Mouse (Mus musculus) mesoderm, embryonic 11.5 days (tissue): ENCODE data around the gene Ctnnd2.

Experiments
- DNase-seq: peaks from one replicate; pipeline ENCODE4 v3.0.0-alpha.2; 2012; ENCODE audit warnings: low read depth, low spot score

Ctnnd2 gene

DNA sequence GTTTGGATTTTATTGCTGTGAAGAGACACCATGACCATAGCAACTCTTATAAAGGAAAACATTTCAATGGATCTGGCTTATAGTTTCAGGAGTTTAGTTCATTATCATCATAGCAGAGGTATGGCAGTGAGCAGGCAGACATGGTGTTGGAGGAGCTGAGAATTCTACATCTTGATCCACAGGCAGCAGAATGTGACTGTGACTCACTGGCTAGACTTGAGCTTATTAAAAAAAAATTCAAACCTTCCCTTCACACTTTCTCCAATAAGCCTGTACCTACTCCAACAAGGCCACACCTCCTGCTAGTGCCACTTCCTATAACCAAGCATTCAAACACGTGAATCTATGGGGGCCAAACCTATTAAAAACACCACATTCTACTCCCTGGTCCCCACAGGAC lies 703.1 kb downstream of the Ctnnd2 start:
- DNase-seq = no peak

DNA sequence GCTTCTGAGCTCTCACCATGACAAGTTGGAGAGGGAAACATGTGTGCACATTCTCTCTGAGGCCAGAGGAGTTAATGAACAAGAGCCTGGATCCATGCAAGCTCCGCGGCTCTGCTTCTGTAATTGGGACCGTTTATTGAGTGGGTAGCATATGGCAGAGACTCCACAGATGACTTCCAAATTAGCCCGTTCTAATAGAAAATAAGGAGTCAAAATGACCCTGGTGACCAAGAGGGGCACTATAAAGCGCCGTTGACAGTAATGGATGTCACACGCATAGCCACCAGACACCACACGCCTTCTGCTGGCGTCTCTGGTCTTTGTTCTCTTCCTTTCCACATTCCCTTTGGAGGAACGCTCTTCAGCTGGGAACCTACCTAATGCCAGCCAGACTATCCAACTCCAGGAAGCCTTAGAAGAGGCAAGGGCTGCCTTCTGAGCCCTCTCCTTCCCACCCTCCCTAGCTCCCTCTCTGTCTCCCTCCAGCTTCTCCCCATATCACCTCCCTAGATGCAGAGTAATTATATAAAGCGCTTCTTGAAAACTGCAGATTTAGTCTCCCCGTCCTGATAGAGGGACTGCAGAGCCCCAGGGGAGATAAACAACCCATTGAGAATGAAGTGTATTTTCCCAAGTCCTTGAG lies 712.4 kb downstream of the Ctnnd2 start:
- DNase-seq = peak; percentile 30

DNA sequence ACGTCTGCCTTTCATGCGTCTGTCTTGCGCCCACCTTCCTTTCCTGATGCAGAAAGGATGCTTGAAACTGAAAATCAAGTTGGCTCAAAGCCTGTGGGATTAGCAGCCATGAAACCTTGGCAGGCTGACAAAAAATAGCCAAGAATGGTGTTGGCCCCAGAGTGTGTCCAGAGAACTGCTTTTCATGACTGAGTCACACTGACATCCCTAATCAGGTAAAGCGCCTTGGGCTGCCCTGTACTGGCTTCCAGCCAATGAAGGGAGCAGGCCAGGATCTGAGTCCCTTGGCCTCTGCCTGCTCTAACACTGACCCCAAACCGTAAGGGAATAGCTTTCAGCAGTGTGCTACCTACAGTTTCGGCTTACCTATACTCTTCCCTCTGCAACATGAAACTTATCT lies 713.0 kb downstream of the Ctnnd2 start:
- DNase-seq = no peak

DNA sequence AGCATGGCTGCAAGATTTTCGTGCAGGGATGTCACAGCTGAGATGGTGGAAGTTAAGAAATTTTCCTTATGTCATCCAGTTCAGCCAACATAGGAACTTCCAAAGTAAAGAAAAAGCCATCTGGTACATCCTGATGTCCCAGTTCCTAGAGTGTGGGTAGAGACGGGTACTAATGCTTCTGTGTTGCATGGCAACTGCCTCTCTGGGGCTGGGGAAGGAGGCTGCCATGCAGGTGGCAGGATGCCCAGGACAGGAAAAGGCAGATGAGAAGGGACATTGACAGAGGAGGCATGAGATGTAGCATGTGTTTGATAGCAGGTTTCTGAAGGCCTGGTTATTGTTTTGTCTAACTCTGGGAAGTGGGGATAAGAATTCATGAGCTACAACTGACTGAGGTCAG lies 715.2 kb downstream of the Ctnnd2 start:
- no peak for DNase-seq

DNA sequence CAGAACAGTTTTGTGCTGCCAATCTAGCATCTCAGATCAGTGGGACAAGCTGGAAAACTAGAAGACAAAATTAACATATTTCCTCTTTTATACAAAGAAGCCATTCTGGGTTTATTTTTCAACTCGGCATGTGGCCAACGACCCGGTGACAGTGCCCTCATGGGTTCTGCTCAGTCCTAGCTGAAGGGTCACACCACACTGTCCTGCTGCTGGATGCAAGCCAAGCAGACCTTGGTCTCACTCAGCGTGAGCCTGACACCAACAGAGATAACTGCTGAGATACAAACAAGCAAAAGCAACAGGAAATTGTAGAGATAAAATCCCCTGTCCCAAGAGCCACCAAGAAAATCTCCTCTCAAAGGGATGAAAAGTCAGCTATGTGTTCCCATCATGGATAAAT lies 719.6 kb downstream of the Ctnnd2 start:
- DNase-seq = no peak

DNA sequence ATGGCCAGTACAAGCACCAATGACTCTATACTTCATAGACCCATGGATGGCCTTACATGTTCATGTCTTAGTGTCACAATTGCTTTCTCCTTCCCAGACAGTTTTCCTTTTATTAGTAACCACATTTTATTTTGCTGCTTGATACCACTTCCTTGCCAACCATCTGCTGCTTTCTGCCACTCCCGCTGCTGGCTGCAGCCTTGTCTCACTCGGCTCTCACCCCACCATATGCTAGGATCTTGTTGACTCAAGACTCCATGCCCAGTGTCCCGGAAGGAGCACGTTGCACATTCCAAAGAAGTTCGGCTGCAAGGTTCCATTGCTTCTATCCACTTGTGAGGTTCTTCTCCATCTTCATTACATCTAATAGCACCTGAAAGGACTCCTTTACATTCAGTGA lies 722.7 kb downstream of the Ctnnd2 start:
- DNase-seq = no peak

DNA sequence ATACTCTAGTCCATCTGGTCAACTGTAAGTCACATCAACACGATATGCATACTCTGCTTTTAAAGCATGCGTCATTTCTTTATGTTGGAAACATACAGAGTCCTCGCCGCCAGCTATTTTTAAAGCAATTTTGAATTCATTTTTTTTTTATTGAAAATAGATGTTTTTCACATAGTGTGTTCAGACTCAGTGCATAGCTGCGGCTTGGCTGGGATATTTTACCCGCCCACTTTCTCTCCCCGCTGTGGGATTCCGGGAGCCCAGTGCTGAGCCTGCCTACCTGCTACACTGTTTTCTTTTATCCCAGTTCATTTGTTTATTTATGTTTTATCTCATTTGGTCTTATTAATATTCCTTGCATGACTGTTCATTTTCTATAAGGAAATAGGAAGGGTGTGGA lies 724.9 kb downstream of the Ctnnd2 start:
- no peak for DNase-seq

DNA sequence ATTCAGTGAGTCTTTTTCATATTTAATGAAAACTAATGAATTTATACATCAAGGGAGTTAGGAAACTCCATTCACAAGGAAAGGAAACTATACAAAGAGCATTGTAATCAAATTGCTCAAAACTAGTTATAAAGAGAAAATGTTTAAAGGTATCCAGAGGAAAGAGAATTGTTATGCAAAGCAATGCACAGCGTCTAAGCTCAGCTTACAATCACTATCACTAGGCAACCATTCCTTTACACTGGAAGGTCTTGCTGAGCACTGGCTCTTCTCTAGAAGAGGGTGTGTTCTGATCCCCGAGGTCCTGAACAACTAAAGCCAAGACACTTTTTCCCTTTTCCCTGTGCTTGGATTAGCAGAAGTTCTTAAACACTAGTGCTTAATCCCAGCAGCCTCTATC lies 735.6 kb downstream of the Ctnnd2 start:
- DNase-seq = no peak

DNA sequence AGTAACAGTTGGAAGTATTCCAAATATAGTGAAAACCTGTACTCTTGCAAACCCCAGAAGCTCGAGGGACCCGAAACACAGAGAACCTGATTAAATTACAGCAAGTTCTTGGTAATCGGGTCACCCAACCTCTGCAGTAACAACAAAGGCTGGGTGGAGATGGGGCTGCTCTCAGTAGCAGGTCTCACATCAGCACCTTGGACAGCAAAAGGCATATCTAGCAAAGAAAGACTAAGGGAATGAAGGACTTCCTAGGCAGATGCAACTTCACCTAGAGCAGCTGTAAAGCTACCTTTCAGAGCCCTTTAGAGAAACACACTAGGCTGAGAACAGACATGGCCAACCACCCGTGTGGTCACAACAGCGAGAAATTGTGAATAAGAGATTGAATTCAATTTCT lies 741.0 kb downstream of the Ctnnd2 start:
- peak; percentile 54 for DNase-seq

DNA sequence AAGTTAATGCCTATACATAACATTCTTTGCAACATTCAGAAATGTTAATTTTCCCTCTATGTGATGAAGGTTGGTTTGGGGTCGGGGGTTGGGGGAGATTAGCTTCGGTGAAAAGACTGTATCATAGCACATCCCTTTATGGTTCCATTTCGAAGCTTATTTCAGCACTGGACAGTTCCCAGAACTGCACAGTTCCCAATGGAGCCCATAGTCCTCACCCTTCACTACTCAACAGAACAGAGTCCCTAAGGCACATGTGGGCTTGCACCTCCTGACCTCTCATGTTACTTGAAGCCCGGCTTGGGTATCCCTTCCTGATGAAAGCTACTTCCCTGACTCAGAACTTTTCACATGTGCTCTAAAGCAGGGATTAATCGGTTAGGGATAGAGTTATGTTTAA lies 753.4 kb downstream of the Ctnnd2 start:
- DNase-seq = peak; percentile 68

DNA sequence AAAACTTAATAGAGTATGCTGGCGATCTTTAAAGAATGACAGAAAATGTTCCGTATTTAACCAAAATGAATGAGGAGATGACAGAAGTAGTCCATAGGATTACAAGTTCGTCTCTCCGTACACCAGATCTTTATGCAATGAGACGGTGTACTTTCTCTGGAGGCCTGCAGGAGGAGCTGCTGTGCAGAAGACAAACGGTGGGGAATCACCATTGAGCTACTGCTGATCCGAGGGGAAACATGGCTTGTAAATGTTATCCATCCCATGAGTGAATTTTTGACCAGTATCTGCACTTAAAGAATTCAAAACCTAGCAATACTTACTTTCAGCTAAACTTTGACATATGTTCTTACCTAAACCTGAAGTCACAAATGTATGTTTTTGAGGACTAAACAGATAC lies 755.2 kb downstream of the Ctnnd2 start:
- DNase-seq = peak; percentile 40

DNA sequence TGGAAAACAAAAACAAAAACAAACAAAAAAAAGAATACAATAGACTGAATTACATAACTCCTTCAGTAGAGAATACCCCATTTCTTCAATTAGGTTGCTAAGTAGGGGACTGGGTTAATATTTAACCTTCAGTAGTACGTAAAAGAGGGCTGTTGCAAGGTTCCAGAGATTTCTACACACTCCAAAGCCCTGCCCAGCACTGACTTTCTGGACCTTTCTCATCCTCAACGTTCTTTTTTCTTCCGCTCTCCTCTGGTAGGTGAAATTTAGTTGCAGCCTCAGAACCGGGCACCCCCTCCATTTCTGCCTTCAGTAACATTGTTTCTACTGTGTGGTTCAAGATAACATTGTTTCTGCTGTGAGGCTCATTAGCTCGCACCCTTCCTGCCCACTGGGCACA lies 759.5 kb downstream of the Ctnnd2 start:
- DNase-seq = no peak

DNA sequence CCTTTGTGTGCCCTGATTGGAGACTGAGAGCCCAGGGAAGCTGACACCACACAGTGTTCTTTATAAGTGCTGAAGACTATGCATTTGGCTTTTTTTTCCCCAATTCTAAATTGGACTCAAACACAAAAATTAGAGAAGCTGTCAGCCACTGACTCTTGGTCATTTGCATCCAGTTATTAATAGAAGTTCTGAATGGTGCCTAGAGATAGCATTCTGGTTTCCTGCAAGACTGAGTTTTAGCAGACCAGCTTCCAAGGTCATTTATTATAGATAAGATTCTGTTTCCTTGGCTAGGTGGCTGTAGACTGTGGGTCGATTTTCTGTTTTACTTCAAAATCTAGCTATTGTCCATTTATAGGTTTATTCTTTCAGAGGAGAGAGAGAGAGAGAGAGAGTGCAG lies 773.5 kb downstream of the Ctnnd2 start:
- no peak for DNase-seq

DNA sequence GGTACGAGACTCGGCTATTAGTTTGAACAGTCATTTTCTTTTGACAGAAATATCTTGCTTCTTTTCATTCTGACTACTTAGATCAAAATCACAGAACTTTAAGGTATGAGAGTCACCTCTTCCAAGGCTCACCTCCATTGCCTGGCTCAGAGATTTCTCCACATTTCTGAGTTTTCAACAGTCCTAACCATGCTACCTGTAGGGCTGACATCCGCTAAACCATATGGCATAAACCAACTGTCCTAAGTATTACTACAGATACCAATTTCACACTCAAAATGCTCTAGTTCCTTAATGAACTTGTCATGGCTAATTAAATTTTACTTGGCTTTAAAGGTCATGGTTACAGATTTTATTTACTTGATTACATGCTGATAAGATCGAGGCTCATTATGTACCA lies 786.1 kb downstream of the Ctnnd2 start:
- DNase-seq = no peak

DNA sequence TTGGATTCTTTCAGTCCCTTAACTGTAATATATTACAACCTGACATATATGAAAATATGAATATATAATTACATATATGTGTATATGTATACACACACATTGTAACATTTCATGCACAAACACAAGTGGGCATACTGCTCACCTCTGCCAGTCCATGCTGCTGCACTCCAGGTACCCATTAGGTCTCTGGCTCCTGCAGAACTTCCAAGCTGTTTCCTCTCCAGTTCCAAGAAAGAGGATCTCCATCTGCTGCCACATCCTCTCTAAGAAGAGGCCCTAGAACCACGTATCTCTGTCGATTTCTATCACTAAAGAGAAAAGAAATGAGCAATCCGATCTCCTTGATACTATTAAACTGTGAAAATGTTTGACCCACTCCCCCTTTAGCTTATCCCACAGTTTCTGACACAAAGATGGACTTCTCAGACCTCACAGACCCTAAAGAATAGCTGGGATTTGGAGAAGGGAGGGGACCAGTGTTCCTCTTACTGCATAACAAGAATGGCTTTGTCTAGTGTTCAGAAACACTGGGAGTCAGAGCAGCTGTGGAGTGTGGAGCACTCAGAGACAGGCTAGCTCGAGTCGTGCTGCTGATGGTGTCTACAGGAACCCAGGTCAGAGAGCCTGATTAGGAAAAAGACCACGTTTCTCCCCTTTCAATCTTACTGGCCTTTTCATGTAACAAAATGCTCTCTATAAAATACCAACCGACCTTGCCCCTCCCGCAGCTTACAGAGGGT lies 790.2 kb downstream of the Ctnnd2 start:
- DNase-seq = no peak

DNA sequence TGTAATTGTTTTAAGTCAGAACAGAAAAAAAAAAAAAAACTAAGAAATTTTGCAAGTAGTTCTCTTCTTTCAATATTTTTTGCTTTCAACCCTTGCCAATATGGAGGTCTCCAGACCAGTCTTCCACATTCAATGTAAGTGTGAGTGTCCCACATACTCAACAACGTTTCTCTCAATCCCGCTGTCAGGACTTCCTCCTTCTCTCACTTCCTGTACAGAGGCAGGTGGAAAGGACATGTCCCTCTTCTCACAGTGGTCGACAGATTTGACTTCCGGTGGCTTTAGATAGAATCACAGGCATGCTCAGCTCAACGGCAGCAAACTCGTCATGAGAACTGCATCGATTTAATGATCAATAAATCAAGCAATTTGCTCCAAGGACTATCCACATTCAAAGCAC lies 791.7 kb downstream of the Ctnnd2 start:
- no peak for DNase-seq

DNA sequence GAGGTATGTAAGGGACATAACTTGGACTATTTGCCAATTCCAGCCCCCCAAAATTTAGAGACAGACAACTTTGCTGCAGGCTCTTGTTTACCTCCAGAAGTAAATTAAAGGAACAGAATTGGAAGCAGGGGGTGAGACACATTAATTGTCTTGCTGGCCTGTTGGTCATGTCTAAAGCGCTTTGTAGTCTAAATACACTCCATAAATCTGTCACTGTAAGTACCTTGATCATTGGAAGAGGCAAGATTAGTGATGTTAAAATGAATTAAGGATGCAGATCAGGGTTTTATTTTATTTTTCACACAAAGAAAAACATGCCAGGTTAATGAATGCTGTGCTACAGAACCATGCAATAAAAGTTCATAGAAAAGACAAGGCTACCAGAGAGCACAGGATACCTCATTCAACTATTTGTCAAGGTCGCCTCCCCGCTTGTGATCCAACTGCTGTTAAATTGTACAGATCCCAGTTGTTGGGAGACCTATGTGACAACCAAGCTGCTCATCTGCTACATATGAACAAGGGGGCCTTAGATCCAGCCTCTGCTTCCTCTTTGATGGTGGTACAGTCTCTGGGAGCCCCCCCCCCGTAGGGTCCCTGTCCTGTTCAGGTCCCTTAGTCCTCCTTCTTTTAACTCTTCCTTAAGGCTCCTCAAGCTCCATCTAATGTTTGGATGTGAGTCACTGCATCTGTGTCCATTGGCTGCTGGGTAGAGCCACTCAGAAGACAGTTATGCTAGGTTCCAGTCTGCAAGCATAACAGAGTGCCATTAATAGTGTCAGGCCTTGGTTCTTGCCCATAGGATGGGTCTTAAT lies 792.7 kb downstream of the Ctnnd2 start:
- DNase-seq = no peak

DNA sequence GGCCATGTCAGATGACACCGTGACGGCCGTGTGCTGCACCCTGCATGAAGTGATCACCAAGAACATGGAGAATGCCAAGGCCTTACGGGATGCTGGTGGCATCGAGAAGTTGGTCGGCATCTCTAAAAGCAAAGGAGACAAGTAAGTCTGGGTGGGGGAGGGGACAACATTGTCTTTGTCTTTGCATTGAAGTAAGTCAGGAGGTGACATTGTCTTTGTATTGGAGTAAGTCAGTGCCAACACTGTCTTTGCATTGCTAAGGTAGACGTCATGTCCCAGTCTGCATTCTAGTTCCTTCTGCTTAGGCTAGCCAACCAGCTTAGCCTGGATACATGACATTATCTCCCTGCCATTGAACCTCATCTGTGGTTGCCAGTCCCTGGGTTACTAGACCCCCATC lies 794.4 kb downstream of the Ctnnd2 start:
- DNase-seq = no peak

DNA sequence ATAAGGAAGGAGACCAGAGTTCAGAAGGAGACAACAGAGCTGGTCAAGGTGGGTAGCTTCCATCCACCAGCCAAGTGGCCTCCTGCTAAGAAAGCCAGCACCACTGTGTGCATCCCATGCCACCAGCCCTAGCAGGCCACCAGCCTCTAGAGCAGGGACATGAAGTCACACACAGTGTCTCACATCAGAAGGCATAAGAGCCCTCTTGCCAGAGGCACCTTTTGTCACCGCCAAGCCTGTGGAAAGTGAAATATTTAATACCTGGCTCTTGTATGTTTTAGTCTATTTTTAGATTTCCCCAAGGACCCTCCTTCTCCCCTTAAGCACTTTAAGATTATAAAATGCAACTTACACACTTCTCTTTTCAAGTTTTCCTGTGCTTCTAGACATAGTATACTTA lies 802.0 kb downstream of the Ctnnd2 start:
- no peak for DNase-seq

DNA sequence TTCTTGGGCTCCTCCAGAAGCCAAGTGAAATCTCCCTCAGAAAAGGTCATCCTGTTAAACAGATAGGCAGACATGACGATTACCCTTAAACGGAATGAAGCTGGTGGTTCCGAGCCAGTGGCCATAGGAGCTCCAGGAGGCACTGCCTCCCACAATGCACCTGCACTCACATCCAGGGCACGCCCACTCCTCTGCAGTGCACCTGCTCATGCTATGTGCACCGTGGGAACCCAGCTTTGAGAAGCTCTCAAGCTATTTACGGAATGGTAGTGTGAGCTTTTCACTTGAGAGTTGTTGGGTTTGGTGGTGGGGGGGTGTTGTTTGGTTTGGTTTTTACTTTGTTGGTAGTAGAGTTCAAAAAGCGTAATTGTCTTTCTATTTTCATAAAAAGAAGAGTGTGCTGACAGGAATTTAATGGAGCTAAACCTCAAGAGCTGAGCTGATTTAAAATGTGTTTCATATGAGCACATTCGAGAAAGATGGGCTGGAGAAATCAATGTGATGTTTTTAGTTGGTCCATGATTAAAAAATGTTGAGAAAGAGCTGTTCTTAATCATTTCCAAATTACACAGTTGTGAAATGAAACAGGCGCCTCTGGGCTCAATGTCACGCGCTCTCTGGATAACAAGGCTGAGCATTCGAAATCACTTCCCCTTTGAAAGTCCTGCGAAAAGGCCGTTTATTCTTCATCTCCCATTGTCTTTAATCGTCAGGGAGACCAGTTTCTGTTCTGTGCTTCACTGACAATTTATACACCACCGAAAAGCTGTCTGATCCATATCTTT lies 802.8 kb downstream of the Ctnnd2 start:
- DNase-seq = no peak

DNA sequence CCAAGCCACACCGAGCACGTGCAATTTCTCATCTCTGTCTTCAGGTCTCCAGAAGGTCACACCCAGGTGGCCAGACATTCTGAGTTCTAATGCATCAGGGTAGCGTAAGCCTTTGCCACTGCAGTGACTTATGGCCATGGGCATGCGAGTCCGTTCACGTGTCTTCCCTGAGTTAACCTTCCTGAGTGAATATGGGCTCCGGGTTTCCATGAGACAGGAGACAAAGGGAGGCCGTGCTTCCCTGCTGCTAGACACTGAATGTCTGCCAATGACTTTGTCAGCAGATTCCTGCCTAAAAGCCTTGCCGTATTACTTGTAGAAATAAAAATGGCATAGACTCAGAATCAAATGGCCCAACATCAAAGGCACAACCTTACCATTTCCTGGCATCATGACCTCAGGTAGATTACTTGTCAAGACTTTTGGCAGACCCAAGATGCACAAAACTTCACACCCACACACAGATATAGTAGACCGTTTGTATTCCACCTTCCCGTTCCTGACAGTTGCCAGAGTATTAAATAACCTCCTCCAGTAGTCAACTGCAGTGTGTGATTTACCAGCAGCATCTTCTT lies 804.9 kb downstream of the Ctnnd2 start:
- DNase-seq = no peak

DNA sequence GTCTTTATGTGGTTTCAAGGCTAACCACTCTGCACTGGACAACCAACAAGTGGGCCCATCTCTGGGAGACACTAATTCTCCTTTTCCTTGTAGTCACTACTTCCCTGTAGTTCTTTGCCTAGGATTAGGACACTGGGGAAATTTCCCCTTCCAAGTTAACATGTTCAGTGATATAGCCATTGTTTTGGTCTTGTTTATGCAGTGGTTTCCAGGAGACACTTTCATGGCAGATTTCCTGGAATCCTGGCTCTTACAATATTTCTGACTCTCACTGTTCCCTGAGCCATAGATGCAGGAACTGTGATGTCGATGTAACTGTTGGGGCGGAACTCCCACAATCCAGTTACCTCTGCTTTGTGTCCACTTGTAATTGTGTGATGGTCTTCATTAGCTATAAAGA lies 814.5 kb downstream of the Ctnnd2 start:
- no peak for DNase-seq
